Mouse (Mus musculus) G1E (cell line): ENCODE measurements at regions not wholly inside any gene's neighbourhood (a gene's known extent, or its start where the extent isn't known, plus 50 kb on each side); places are given as distances from the start of the nearest gene placed in this dataset.

ENCODE experiments used
- CTCF ChIP-seq: IDR thresholded peaks from 2 replicates; pipeline ENCODE4 v1.5.1; 2012; ENCODE audit warnings: low read depth, low read length, inconsistent platforms, mixed read lengths
- GATA1 ChIP-seq: IDR thresholded peaks from 2 replicates; pipeline ENCODE4 v1.6.1; 2012; ENCODE audit warnings: borderline replicate concordance, low read length, inconsistent platforms, mixed read lengths
- TAL1 ChIP-seq: conservative IDR thresholded peaks from 2 replicates; pipeline ENCODE4 v1.6.1; 2012; ENCODE audit warnings: low read depth, low read length, inconsistent platforms, mixed read lengths

GRCm38 (mm10) chr15:61553081-61553680 lies 630.4 kb upstream of the A1bg start:
- TF ChIP-seq CTCF (no peak), TAL1 (no peak), GATA1 (no peak)
